Mouse (Mus musculus) Patski (cell line): ENCODE results near the gene Pogk. TPM values are rescaled to one million over a fixed set of nuclear protein-coding genes. Genes with fewer than 3 reads are reported as not detected.

Source experiments
- ATAC-seq: fragments of 100-300 bp; one replicate; pipeline ENCODE4 v1.8.0; 2021
- CTCF ChIA-PET: fragments of 350-600 bp; sonication (Branson Sonifier 250); formaldehyde crosslinking; loops from one replicate; lab custom pipeline; 2022; ENCODE audit warnings: inconsistent platforms; lab: Charles Lee
- POLR2A ChIA-PET: fragments of 350-600 bp; sonication (Branson Sonifier 250); formaldehyde crosslinking; loops from one replicate; lab custom pipeline; 2022; ENCODE audit warnings: antibody characterized with exemption, inconsistent platforms; lab: Charles Lee
- DNase-seq: peaks from one replicate; pipeline ENCODE4 v3.0.0-alpha.2; 2011; ENCODE audit warnings: low read depth, low spot score
- H3K27me3 ChIP-seq: fragments of 371-371 bp; one replicate; pipeline ENCODE4 v1.5.1; 2021
- CTCF ChIP-seq: fragments of 100-300 bp; IDR thresholded peaks from one replicate; pipeline ENCODE4 v1.5.1; 2021
- in situ Hi-C: fragments of 300-500 bp; cut with MboI; formaldehyde crosslinking; loops from 3 replicates; pipeline ENCODE4 v1.11.1; 2018; ENCODE audit warnings: low pct_unique_long_range_greater_than_20kb, mixed read lengths
- polyA plus RNA-seq: library from polyadenylated mRNA; unstranded; gene quantifications from one replicate; pipeline ENCODE4 v1.2.3, GENCODE M21; 2021

Gene Pogk
- polyA plus RNA-seq, 1 experiment from 2014 or later, result 26.2 TPM

GRCm38 (mm10) chr1:166401455-166401854, 8.2 kb downstream of the Pogk start:
- ATAC-seq (no peak), DNase-seq (no peak)
- POLR2A ChIA-PET, result no interaction called here
- no peak for TF ChIP-seq CTCF
- in situ Hi-C loops, result loop anchor here (25.0 kb wide), 1 partner anchor 936 kb away; the partner anchor contains the start of gene Aldh9a1
- CTCF ChIA-PET, result interaction anchor here (1.3 kb wide), 1 partner anchor 15 kb away, joined by 3 read pairs; no protein-coding TSS in a partner anchor
- no peaks in the 10 kb centered on the region for H3K27me3 ChIP-seq

- ChIA-PET POLR2A (no interaction called here), CTCF (interaction anchor here (1.5 kb wide), 1 partner anchor 10 kb away, joined by 3 read pairs; no protein-coding TSS in a partner anchor)
- DNase-seq (no peak), ATAC-seq (no peak)
- in situ Hi-C loops, result no loop called here
- no peak for TF ChIP-seq CTCF
- H3K27me3 ChIP-seq, result no peaks in the 10 kb centered on the region
Measured at GRCm38 (mm10) chr1:166396381-166396780, 13.3 kb downstream of the Pogk start.

- ChIA-PET CTCF (interaction anchor here (0.8 to 1.5 kb wide), 2 partner anchors 9 to 13 kb away, joined by 3 read pairs; no protein-coding TSS in a partner anchor), POLR2A (no interaction called here)
- in situ Hi-C loops, result no loop called here
- H3K27me3 ChIP-seq, result no peaks in the 10 kb centered on the region
- DNase-seq, result no peak
- no peak for TF ChIP-seq CTCF
- ATAC-seq, result no peak
Measured at GRCm38 (mm10) chr1:166395661-166396060, 14.0 kb downstream of the Pogk start.

- H3K27me3 ChIP-seq, result no peaks in the 10 kb centered on the region
- POLR2A ChIA-PET, result no interaction called here
- ATAC-seq, result no peak
- CTCF ChIA-PET, result interaction anchor here (1.1 to 1.2 kb wide), 2 partner anchors 10 to 13 kb away, joined by 3 to 7 read pairs; no protein-coding TSS in a partner anchor
- no peak for DNase-seq
- TF ChIP-seq CTCF, result no peak
- in situ Hi-C loops, result no loop called here
Measured at GRCm38 (mm10) chr1:166394770-166395169, 14.9 kb downstream of the Pogk start.

GRCm38 (mm10) chr1:166391671-166392070, 18.0 kb downstream of the Pogk start:
- H3K27me3 ChIP-seq, result no peaks in the 10 kb centered on the region
- in situ Hi-C loops, result no loop called here
- ChIA-PET CTCF (no interaction called here), POLR2A (no interaction called here)
- no peak for TF ChIP-seq CTCF
- DNase-seq, result no peak
- ATAC-seq, result no peak

GRCm38 (mm10) chr1:166389406-166390125, 20.1 kb downstream of the Pogk start:
- in situ Hi-C loops, result no loop called here
- CTCF ChIA-PET, result no interaction called here
- ATAC-seq (no peak), DNase-seq (no peak)
- no peak for TF ChIP-seq CTCF
- POLR2A ChIA-PET, result interaction anchor here (0.6 kb wide), 1 partner anchor 9 kb away, joined by 4 read pairs; no protein-coding TSS in a partner anchor
- H3K27me3 ChIP-seq, result no peaks in the 10 kb centered on the region

GRCm38 (mm10) chr1:166388511-166388910, 21.2 kb downstream of the Pogk start:
- in situ Hi-C loops, result no loop called here
- DNase-seq, result no peak
- no peaks in the 10 kb centered on the region for H3K27me3 ChIP-seq
- TF ChIP-seq CTCF, result no peak
- CTCF ChIA-PET, result no interaction called here
- no peak for ATAC-seq
- POLR2A ChIA-PET, result no interaction called here

GRCm38 (mm10) chr1:166385431-166385830, 24.2 kb downstream of the Pogk start:
- DNase-seq (no peak), ATAC-seq (no peak)
- H3K27me3 ChIP-seq, result no peaks in the 10 kb centered on the region
- in situ Hi-C loops, result no loop called here
- TF ChIP-seq CTCF, result no peak
- CTCF ChIA-PET, result interaction anchor here (0.9 kb wide), 1 partner anchor 14 kb away, joined by 3 read pairs; no protein-coding TSS in a partner anchor
- POLR2A ChIA-PET, result no interaction called here

- in situ Hi-C loops, result no loop called here
- ChIA-PET POLR2A (no interaction called here), CTCF (no interaction called here)
- H3K27me3 ChIP-seq, result no peaks in the 10 kb centered on the region
- ATAC-seq, result no peak
- no peak for TF ChIP-seq CTCF
- no peak for DNase-seq
Measured at GRCm38 (mm10) chr1:166384614-166385013, 25.0 kb downstream of the Pogk start.

- no peak for ATAC-seq
- CTCF ChIA-PET, result no interaction called here
- POLR2A ChIA-PET, result no interaction called here
- no peak for DNase-seq
- in situ Hi-C loops, result no loop called here
- no peaks in the 10 kb centered on the region for H3K27me3 ChIP-seq
- no peak for TF ChIP-seq CTCF
Measured at GRCm38 (mm10) chr1:166382626-166383025, 27.0 kb downstream of the Pogk start.

- ATAC-seq, result no peak
- no peak for TF ChIP-seq CTCF
- no peak for DNase-seq
- H3K27me3 ChIP-seq, result no peaks in the 10 kb centered on the region
- POLR2A ChIA-PET, result no interaction called here
- CTCF ChIA-PET, result interaction anchor here (0.8 kb wide), 1 partner anchor 13 kb away, joined by 3 read pairs; no protein-coding TSS in a partner anchor
- in situ Hi-C loops, result no loop called here
Measured at GRCm38 (mm10) chr1:166381821-166382220, 27.8 kb downstream of the Pogk start.
